Mouse (Mus musculus) frontal cortex, postnatal 36 days (tissue): ENCODE data around the gene Dtd1.
A peak's percentile ranks its signal among the peaks of the same experiment; 100 is the strongest.

Experiments used
- DNase-seq, 2 experiments: peaks; one replicate each; pipeline ENCODE4 v3.0.0; 2022; ENCODE audit warnings: low spot score in 2 of 2

Dtd1 gene

DNA sequence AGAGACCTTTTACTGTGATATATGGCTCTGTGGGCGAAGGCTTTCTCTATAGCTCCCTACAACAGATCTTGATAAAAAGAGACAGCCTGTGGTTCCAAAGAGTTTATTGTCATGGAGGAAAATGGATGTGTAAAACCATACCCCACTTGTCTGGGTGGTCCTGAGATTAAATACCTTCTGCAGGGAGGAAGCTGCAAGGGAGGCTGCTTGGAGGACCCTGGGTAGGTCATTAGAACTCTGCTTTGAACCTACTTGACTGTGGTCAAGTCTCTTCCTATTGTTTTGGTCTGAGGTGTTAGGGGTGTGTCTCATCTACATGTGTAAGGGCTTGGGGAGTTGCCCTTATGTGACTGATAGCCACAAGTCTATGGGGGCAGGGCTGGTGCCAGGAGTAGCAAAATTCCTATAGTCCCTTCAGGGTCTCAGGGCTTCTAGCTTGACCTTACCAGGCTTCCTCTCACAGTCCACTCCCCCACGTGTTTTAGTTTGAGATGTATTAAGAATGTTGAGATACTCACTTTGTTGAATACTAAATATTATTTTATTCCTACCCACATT lies 115.6 kb downstream of the Dtd1 start:
- no peak for DNase-seq

DNA sequence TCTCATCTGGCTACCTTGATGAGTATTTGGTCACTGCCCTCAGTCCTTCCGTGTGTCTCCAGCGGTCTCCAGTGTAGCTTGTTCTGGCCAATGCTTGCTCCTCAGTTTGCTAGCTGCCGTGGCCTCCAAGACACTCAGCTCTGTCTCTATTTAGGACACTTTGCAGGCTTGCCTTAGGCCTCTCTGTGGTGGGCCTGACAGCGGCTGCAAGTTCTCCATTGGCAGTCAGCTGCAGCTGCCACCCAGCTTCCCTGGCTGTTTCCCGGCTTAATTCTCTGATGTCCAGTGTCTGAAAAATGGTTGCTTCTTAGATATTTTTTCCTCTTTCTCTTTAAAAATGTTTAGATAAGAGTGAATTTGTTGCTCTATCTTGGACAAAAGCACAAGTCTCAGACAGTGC lies 116.6 kb downstream of the Dtd1 start:
- no peak for DNase-seq

DNA sequence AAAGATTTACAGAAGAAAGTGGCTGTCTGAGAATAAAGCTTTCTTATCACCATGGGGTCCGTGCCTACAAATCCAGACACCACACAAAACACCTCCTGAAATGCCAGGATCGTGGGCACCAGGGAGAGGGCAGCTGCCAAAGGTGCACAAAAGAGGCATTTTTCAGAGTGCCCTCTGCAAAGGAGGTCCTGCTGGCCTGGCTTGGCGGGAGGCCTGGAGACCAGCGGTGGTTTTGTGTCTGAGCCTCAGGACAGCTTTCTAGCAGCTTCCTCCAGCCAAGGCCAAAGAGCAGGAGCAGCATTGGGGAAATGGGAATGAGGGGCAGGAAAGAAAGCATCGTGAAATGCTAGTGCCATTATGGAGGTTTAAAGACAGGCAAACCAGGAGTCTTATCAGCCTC lies 118.6 kb downstream of the Dtd1 start:
- no peak for DNase-seq

DNA sequence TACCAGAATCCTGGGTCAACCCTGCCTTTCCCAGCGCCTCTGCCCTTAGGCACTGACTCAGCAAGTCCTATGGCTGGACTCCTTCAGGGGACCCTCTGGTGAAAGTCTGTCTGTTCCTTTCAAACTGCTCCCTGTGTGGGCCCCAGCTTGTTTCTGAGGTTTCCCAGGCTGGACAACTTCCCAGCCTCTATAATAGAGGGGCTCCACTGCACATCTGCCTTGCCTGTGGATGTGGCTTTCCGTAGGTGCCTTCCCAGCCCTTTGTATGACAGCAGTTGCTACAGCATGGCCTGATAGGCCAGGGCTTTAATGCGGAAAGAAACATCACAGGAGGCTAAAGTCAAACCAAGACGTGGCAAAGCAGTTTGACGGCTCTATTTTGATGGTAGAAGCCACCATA lies 119.6 kb downstream of the Dtd1 start:
- DNase-seq, result no peak

DNA sequence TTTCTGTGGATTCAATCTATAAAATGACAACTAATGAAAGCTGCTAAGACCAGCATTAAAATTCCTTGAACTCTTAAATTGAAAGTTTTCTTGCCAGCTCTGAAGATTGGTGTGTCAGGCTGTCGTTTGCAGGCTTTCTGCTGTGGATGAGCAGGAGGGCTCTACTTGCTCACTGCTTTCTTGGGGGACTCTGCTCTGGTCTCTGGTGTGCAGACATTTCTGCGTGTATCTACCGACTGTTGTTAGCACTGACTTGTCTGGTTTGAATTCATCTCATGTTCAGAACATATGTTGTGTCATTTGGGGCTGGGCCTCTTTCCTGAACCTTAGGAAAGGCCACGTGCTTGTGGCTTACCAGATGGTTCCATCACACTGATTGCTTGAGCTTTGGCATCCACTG lies 120.0 kb downstream of the Dtd1 start:
- DNase-seq, result no peak

DNA sequence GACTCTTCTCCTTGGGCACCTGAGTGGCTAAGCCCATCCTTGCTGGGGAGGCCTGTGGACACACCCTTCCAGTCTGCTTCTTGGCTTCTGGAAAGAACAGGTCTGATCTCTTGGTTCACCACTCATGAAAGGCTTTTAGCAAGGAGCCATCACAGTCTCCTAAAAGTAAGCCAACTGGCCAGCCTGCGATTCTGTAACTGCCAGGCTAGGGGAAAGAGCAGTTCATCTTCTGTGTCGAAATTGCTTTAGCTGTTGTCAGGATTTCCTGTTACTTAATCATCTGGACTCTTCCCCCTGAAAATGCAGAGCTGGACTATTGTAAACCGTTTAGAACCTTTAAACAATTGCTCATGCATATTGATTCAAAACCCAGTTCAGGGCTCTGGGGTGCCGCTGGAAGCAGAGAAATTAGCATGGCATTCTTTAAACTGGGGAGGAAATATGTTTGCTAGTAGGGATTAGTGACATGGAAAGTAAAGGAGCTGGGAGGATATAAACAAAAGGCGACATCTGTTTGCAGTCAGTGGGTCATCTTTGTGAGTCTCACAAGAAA lies 120.8 kb downstream of the Dtd1 start:
- no peak for DNase-seq

DNA sequence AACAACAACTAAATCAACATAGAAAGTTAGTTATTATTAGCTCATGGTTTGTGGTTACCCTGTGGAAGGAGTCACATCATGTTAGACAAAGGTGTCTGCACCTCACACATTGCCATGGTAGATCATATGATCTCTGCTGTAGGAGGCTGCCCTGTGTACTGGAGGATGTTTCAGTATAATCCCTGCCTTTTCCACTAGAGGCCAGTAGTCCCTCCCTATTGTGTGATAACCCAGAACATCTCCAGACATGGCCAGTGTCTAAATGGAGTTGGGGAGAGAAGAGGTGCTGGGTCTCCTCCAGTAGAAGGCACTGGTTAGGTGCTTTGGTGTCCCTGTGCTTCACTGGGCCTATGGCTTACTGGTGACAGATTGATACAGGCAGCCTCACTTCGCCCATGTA lies 125.0 kb downstream of the Dtd1 start:
- no peak for DNase-seq

DNA sequence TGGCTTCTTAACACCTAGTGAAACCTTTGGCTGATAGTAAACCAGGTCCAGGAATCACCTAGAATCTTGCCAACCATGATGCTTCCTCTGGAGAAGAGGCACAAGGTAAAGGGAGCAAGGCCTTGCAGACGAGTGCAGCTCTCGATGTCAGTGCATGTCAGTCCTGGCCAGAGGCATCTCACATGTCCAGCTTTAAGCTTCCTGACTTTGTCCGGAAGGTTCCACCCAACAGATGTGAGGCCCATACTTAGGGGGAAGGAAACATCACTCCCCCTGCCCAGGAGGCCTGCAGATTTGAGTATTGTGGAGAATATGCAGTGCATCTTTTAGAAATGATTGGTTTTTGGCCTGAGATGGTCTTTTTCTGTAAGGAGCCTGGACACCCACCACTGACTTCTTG lies 127.4 kb downstream of the Dtd1 start:
- no peak for DNase-seq

DNA sequence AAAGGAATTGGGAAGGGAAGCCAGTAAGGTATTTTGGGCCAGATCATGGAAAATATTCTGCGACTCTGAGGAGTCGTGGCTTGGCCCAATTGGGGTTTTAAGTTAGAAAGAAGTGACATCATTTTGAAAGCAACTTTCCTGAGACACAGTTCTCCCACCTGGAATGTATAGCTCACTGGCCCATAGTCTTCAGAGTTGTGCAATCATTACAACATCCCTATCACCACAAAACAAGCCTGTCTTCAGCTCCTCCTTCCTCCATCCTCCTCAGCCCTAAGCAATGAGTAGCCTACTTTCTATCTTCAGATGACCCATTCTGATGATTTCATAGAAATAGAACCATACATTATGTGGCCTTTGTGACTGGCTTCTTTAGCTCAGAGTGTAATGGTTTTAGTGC lies 130.1 kb downstream of the Dtd1 start:
- DNase-seq, result no peak

DNA sequence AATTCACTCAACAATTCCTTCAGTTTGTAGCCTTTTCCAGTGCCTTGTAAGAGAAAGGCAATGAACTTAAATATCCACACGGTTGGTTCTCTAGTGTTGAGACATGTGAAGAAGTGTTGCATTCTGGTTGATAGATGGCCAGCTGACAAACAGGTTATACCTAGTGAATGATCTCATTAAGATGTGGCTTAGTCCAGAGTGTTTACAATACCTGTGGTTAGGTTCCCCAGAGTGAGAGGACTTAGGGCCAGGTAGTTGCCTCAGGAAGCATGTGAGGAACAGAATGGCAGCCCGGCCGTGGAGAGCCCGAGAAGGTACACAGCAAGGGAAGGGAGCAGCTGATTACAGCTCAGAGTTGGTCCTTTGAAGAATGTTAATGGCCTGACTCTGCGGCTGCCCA lies 138.5 kb downstream of the Dtd1 start:
- no peak for DNase-seq

DNA sequence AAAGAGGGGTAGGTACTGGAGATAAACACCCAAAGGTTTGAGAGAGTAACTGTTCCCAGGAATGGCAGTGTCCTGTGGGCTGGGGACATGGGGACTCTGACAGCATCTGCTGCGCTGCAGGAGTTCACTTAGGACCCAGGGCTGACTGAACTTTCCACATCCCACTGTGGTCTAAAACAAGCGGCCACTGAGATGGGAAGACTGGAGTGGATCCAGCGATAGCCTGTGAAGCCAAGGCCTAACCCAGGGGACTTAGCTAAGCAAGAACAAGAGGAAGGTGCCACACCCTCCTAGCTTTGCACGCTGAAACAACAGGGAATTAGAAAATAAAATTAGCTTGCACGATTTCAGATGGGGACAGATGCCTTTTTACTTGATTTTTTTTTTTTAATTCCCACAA lies 138.9 kb downstream of the Dtd1 start:
- no peak for DNase-seq

DNA sequence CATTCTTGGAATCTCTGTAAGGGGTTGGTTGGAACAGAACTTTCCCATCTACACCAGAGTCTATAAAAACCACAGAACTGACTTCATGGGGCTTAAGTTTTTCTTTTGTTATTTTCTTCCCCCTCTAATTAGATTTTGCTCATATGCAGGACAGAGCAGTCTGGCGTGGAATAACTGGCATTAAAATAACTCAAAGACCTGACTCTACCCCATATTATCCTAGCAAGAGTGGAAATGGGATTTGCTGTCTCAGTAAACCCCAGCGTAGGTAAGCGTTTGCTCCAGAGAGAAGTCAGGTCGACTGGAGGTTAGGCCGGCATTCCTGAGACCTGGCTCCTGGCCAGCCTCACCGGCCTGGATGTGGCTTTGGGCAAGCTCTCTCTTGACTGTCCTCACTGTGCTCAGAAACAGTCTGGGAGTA lies 140.9 kb downstream of the Dtd1 start:
- no peak for DNase-seq

DNA sequence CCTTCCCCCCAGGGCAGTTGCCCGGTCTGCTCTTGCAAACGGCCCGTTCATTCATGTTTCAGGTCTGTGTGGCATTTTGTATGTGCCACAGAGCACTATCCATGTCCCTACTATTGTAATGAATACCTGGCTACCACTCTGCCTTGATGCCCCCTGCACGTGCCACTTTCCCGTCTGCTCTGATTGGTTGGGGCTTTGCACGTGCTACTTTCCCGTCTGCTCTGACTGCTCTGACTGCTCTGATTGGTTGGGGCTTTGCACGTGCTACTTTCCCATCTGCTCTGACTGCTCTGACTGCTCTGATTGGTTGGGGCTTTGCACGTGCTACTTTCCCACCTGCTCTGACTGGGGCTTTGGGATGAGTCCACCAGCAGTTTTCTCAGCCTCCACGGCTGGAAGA lies 142.3 kb downstream of the Dtd1 start:
- DNase-seq, result no peak

DNA sequence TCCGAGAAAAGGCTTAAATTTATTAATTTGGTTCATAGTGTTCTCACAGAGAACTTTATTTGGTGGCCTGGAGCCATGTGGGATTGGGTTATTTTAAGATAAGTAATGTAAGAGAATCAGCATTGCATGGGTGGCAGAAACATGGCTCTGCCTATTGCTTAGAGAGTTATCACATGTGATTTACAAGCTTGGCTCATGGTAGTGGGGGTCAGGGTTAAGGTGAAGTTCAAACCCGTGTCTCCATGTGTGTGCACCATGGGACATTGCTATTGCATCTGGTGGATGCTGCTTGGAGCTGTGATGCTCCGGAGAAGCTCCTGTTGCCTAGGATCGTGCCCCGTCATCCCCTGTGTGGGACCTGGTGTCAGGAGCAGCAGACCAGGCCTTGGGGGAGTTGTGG lies 143.6 kb downstream of the Dtd1 start:
- no peak for DNase-seq

DNA sequence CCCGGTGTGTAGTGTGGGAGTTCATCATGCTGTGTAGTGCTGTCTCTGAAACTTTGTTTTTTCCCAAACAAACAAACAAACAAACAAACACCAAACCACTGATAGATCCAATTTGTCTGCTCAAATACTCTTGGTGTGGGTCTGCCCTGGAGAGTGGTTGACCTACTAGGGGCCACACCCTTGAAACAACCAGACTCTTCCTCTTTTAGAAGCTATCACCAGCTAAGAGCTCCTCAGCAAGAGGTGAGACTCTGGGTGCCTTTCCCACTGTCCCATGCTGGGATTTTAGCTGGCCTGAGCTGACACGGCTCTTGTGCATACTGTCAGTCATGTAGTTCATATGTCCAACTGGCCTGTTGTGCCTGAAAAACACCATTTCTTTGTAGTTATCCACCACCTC lies 145.6 kb downstream of the Dtd1 start:
- DNase-seq, result no peak

DNA sequence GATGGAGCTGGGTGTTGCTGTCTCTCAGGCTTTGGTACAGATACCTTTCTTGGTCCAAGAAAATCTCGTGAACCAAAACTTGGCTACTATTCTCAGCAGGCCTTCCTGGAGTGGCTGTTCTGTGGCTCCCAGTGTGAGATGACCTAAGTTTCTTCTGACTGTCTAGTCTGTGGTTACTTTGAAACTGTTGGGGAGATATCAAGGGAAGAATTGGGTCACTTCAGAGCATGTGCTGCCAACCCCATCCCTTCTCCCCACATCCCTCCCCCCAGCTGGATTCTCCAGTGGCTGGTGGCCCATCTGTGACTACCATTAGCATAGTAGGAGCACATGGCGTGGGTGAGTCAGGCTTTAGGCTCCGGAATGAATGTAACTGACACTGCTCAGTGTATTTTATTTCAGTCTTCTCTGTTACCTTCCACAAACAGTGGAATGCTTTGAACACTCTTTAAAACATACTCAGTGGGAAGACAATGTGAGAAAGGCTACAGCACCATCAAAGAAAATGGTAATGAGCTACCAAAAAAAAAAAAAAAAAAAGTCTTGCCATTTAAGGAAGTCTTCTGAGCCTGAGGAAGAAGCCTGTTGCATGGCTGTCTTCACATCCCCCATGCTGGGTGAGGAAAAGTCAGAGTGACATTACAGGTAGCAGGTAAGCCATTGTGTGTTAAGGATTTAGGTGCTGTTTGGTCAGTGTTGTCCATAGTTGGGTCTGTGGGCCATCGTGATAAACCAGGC lies 146.5 kb downstream of the Dtd1 start:
- peak in 1 of 2 experiments; percentile 40 for DNase-seq

DNA sequence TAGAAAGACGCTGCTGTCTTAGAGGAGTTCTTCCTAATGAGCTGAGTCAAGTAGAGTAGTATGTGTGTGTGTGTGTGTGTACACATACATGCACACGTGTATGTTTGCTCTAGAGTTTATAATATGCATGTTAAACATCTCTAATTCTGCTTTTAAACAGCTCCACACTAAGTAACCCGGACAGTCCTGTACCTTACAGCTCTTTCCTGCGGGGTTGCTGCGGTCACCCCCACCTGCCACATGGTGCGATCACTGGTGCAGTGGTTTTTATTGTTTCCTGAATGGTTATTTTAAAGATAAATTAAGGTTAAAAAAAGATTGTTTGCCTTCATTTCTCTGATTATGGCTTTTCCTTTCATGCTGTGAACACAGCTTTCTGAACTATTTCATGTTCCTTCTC lies 153.9 kb downstream of the Dtd1 start:
- no peak for DNase-seq

DNA sequence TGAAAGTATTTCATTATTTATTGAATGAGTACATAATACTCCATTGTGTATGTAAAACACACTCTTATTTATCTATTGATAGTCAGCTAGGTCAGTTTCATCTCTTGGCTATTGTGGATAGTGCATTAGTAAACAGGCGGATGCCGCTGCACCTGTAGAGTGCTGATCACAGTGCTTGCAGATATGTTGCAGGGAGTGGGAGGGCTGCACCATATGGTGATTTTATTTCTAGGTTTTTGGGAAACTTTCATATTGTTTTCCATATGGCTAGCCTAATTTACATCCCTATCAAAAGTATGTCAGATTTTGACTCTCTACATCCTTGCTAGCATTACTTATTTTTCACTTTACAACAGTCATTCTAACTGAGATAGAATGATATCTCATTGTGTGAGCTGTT lies 155.3 kb downstream of the Dtd1 start:
- DNase-seq, result peak in 1 of 2 experiments; percentile 46

DNA sequence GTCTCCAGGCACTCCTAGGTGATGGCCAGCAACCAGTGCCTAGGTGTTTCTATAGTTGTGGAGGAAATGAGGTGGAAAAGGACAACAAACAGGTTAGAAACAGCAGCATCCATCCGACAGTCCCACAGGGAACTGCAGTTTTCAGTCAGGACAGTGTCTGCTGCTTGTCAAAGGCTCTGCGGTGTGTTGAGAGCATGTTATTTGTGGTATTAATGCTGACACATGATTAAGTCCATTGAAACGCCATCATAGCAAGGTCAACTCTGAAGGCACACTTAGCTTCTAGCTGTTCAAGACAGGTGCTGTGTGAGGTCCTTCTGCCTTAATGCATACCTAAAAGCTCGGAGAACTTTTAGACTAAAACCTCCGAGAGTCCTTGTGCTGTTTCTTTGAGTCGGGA lies 161.0 kb downstream of the Dtd1 start:
- no peak for DNase-seq

DNA sequence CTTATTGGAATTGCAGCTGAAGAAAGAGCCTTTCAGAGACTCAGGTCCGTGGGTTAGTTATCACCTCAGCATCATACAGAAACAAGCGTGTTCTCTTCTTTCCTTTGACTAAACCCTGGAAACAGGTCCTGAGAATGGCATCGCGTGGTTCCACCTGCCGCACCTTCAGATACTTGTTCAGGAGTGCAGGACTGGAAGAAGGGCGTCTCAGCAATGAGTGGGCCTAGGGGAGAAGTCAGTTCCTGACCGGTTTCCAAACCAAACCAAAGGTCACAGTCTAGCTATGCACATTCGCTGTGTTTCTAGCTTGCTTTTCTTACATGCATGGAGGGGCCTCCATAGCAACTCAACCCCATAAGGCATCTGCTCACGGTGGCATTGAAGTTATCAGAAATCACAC lies 164.0 kb downstream of the Dtd1 start:
- no peak for DNase-seq

DNA sequence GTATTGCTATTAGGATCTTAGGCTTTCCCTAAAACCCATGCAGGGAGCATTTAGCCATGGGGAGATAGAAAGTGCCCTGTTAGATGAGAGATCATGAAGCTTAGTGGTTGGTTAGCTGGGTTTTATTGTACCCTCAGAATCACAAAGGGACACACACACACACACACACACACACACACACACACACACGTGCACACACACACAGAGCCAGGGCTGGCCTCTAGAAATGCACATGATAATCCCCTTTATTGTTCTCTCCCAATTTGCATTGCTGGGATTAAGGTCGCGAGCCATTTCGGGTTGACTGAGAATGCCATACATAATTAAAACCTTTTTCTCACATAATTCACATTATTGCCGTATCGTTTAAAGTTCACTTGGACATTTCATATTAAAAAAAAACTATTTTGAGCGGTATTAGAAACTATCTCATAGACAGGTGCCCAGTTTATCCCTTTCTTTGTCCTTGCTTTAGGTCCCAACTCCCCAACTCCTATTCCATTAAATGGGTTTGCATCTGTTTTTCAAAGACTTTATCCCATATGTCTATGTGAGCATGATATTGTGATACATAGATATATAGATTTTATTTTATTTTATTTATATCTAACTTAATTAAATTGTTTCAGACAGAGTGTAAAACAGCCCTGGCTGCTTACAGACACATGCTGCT lies 164.6 kb downstream of the Dtd1 start:
- no peak for DNase-seq

DNA sequence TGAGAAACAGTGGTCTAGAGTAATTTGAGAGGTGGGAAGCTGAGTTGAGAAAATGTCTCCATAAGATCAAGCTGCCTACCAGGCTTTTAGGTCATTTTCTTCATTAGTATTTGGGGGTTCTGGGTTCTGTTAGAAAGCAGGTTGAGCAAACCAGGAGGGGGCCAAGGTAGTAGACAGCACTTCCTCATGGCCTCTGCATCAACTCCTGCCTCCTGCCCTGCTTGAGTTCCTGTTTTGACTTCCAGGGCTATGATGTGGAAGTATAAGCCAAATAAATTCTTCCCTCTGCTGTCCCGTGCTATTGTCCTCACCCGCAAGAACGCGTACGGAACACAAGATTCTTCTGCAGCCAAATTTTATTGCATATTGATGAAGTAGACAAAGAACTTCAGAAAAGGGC lies 165.5 kb downstream of the Dtd1 start:
- no peak for DNase-seq
